Mouse (Mus musculus) lung, postnatal 10 days (tissue): ENCODE measurements around the gene Kmo.

Experiments
- DNase-seq: peaks from one replicate; pipeline ENCODE4 v3.0.0; 2021

Gene Kmo

DNA sequence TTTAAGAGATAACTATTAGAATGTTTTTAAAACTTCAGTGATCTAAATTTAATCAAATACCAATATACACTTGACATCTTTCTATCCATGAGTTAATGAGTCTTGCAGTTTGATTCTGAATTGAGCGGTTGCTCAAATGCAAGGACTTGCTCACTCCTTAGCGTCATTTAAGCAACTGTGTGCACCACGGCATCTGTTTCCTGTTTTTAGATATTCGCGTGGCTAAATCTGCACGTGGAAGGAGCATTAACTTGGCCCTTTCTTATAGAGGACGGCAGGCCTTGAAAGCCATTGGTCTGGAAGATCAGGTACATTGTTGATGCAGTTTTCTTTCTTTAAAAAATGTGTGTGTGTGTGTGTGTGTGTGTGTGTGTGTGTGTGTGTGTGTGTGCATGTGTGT, 17.5 kb downstream of the Kmo start:
- DNase-seq = no peak

GRCm38 (mm10) chr1:175639072-175639471, 18.9 kb downstream of the Kmo start:
- DNase-seq = no peak

- DNase-seq = no peak
Observed at GRCm38 (mm10) chr1:175640435-175641150, 20.4 kb downstream of the Kmo start.

- no peak for DNase-seq
Observed at GRCm38 (mm10) chr1:175643496-175644265, 23.5 kb downstream of the Kmo start.

DNA sequence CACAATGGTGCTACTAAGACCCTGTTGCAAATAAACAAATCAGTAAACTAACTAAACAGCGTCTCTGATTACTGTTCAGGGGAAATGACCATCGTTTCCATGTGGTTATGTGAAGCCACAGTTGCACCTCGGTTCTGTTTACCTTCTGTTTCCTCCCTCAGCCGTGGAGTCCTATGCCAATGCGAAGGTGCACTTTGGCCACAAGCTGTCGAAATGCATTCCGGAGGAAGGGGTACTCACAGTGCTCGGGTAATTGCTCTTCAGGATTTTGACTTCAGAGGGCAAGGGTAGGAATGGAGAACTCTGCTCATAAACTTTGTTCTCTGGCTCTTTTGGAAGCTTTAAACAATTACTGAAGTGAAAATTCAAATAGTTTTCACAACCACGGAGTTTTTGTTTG, 26.8 kb downstream of the Kmo start:
- DNase-seq = no peak

GRCm38 (mm10) chr1:175648615-175649014, 28.4 kb downstream of the Kmo start:
- DNase-seq = no peak

- no peak for DNase-seq
Observed at GRCm38 (mm10) chr1:175659900-175660299, 39.7 kb downstream of the Kmo start.

DNA sequence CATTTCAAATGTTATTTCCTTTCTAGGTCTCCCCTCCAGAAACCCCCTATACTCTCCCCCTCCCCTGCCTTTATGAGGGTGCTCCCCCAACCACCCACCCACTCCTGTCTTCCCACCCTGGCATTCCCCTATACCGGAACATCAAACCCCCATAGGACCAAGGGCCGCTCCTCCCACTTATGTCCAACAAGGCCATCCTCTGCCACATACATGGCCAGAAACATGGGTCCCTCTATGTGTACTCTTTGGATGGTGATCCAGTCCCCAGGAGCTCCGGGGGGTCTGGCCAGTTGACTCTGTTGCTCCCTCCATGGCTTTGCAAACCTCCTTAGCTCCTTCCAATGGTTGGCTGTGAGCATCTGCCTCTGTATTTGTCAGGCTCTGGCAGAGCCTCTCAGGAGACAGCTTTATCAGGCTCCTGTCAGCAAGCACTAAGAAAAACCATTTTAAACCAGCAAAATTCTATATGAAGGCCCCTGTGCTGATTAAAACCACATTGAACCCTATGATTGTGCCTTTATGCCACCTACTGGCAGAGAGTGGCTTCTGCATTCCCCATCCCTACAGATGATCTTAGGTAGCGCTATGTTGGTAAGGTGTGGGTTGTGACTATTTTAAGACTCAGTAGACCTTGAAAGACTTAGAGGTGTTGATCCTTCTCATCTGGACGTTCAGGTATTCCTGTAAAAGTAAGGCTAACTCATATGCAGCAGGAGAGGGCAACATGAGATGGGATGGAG, 48.7 kb downstream of the Kmo start:
- peak; percentile 12 for DNase-seq

GRCm38 (mm10) chr1:175669456-175669855, 49.3 kb downstream of the Kmo start:
- DNase-seq = no peak

GRCm38 (mm10) chr1:175670042-175670441, 49.9 kb downstream of the Kmo start:
- DNase-seq = no peak

- no peak for DNase-seq
Observed at GRCm38 (mm10) chr1:175671626-175672025, 51.4 kb downstream of the Kmo start.

GRCm38 (mm10) chr1:175673563-175674325, 53.6 kb downstream of the Kmo start:
- DNase-seq = no peak

- no peak for DNase-seq
Observed at GRCm38 (mm10) chr1:175675116-175675515, 54.9 kb downstream of the Kmo start.

- no peak for DNase-seq
Observed at GRCm38 (mm10) chr1:175677459-175677858, 57.3 kb downstream of the Kmo start.

DNA sequence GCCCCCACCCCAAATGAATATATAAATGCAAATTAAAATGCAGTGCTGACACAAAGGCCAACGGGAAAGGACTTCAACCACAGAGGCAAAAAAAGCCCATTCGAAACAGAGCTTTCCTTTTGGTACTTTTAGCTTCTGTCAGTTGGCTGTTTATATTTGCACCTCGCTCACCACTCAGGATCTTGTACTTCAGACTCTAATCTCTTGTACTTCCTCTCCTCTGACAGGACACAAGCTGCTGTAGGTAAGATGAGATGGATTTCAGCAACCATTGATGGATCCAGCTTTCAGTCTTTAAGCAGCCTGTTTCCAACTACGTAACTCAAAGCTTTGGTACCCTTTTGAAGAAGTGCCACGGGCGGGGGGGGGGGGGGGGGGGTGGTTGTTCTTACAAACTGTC, 60.8 kb downstream of the Kmo start:
- DNase-seq = no peak

GRCm38 (mm10) chr1:175691686-175692245, 71.6 kb downstream of the Kmo start:
- DNase-seq = no peak

- DNase-seq = peak; percentile 99
Observed at GRCm38 (mm10) chr1:175692246-175692996, 72.2 kb downstream of the Kmo start, which contains the start of the genes Opn3 and Chml. TSS of gene Opn3 (minus strand) at chr1:175692776. TSS of gene Chml (minus strand) at chr1:175692901.

GRCm38 (mm10) chr1:175692997-175693361, 72.8 kb downstream of the Kmo start:
- DNase-seq = no peak

- peak; percentile 23 for DNase-seq
Observed at GRCm38 (mm10) chr1:175693429-175693960, 73.3 kb downstream of the Kmo start.

- DNase-seq = no peak
Observed at GRCm38 (mm10) chr1:175698293-175698692, 78.1 kb downstream of the Kmo start, which contains the start of gene Wdr64. TSS of gene Wdr64 (plus strand) at chr1:175698593.

GRCm38 (mm10) chr1:175699375-175699774, 79.2 kb downstream of the Kmo start:
- DNase-seq = no peak
